Mouse (Mus musculus): ENCODE measurements around the gene Vwa3a. TPM values are rescaled to one million over a fixed set of nuclear protein-coding genes. Genes with fewer than 3 reads are reported as not detected.

The Vwa3a gene
- polyA plus RNA-seq, 1 experiment from 2014 or later, result 1.4 TPM

GRCm38 (mm10) chr7:120842345-120843036 is 103.4 kb downstream of the Vwa3a start, which contains the start of gene Eef2k:
Gene Eef2k (plus strand): TSS chr7:120842831.
- peak within 1 kb of the TSS; percentile 92 for H3K27ac ChIP-seq
- H3K36me3 ChIP-seq, result no peaks in the 10 kb centered on the region
- H3K4me3 ChIP-seq, result peak within 1 kb of the TSS; percentile 65
- peak within 1 kb of the TSS; percentile 88 for H3K9ac ChIP-seq
- 4% methylated on average over 34 of the region's 35 CpGs for WGBS
- H3K27me3 ChIP-seq, result peaks cover 13% of the 10 kb centered on the region
- H3K4me1 ChIP-seq, result peaks cover 17% of the 10 kb centered on the region
- no peaks in the 10 kb centered on the region for H3K9me3 ChIP-seq (replicated peaks)
- peak within 1 kb of the TSS; percentile 69 for H3K4me2 ChIP-seq (replicated peaks)
- peak; percentile 91 for ATAC-seq (ENCODE audit: low FRiP score)

GRCm38 (mm10) chr7:120843037-120843621 is 104.0 kb downstream of the Vwa3a start:
- peak overlapping the region; percentile 88 for H3K9ac ChIP-seq
- H3K9me3 ChIP-seq (replicated peaks), result no peaks in the 10 kb centered on the region
- H3K27ac ChIP-seq, result peak overlapping the region; percentile 92
- H3K27me3 ChIP-seq, result peaks cover 13% of the 10 kb centered on the region
- 0% methylated on average over 39 of the region's 40 CpGs for WGBS
- peak overlapping the region; percentile 65 for H3K4me3 ChIP-seq
- no peaks in the 10 kb centered on the region for H3K36me3 ChIP-seq
- peaks cover 17% of the 10 kb centered on the region for H3K4me1 ChIP-seq
- ATAC-seq (ENCODE audit: low FRiP score), result peak; percentile 83
- peak overlapping the region; percentile 69 for H3K4me2 ChIP-seq (replicated peaks)

- Histone ChIP-seq H3K36me3 (no peaks in the 10 kb centered on the region), H3K27ac (no peak overlapping the region), H3K4me3 (peak overlapping the region; percentile 65), H3K4me2 (replicated peaks) (peak overlapping the region; percentile 69), H3K4me1 (peaks cover 17% of the 10 kb centered on the region), H3K27me3 (peaks cover 13% of the 10 kb centered on the region), H3K9ac (peak overlapping the region; percentile 88), H3K9me3 (replicated peaks) (no peaks in the 10 kb centered on the region)
- WGBS, result 2% methylated on average over 16 of the region's 16 CpGs
- ATAC-seq (ENCODE audit: low FRiP score), result 0 out of 2 replicates have a peak, but pooled peaks have one; percentile 7
These were observed 104.8 kb downstream of the Vwa3a start for GRCm38 (mm10) chr7:120843852-120844435.

GRCm38 (mm10) chr7:120844689-120845088 is 105.6 kb downstream of the Vwa3a start:
- Histone ChIP-seq H3K27me3 (peaks cover 13% of the 10 kb centered on the region), H3K27ac (no peak overlapping the region), H3K4me1 (peaks cover 17% of the 10 kb centered on the region), H3K4me3 (peak overlapping the region; percentile 65), H3K4me2 (replicated peaks) (peak overlapping the region; percentile 69), H3K9ac (peak overlapping the region; percentile 88; the same call in 1 of the 2 replicates), H3K9me3 (replicated peaks) (no peaks in the 10 kb centered on the region), H3K36me3 (no peaks in the 10 kb centered on the region)
- no peak for ATAC-seq (ENCODE audit: low FRiP score)
- 4% methylated on average over 9 of the region's 9 CpGs for WGBS

GRCm38 (mm10) chr7:120848831-120849512 is 109.9 kb downstream of the Vwa3a start:
- Histone ChIP-seq H3K4me1 (peaks cover 18% of the 10 kb centered on the region), H3K27me3 (peaks cover 13% of the 10 kb centered on the region), H3K9me3 (replicated peaks) (no peaks in the 10 kb centered on the region), H3K4me2 (replicated peaks) (no peak overlapping the region), H3K4me3 (no peak overlapping the region), H3K36me3 (no peaks in the 10 kb centered on the region), H3K9ac (no peak overlapping the region), H3K27ac (no peak overlapping the region)
- WGBS, result 86% methylated on average over 3 of the region's 3 CpGs
- no peak for ATAC-seq (ENCODE audit: low FRiP score)

GRCm38 (mm10) chr7:120850165-120850564 is 111.0 kb downstream of the Vwa3a start:
- Histone ChIP-seq H3K4me2 (replicated peaks) (no peak overlapping the region), H3K36me3 (no peaks in the 10 kb centered on the region), H3K4me3 (no peak overlapping the region), H3K9ac (no peak overlapping the region), H3K9me3 (replicated peaks) (no peaks in the 10 kb centered on the region), H3K27me3 (peaks cover 5% of the 10 kb centered on the region), H3K4me1 (peaks cover 6% of the 10 kb centered on the region), H3K27ac (no peak overlapping the region)
- WGBS, result 96% methylated on average over 3 of the region's 3 CpGs
- ATAC-seq (ENCODE audit: low FRiP score), result no peak

Other genes with a start within 250 kb of the Vwa3a start
- gene Uqcrc2, start 104.1 kb upstream of the Vwa3a start, polyA plus RNA-seq (2016; fragmentation: Nextera tagmentation; extraction: Ambion mirVana), result 162 and 170 TPM in 2 replicates
- gene Pdzd9, start 69.0 kb upstream of the Vwa3a start, polyA plus RNA-seq (2016; fragmentation: Nextera tagmentation; extraction: Ambion mirVana), result 0.29 and 0.50 TPM in 2 replicates
- gene Mosmo, start 61.7 kb upstream of the Vwa3a start, polyA plus RNA-seq (2016; fragmentation: Nextera tagmentation; extraction: Ambion mirVana), result 15.2 and 19.0 TPM in 2 replicates
- not detected in 2 replicates for gene Gm5737, start 73.0 kb downstream of the Vwa3a start, polyA plus RNA-seq (2016; fragmentation: Nextera tagmentation; extraction: Ambion mirVana)
- 32.5 and 34.8 TPM in 2 replicates for gene Eef2k, start 103.5 kb downstream of the Vwa3a start, polyA plus RNA-seq (2016; fragmentation: Nextera tagmentation; extraction: Ambion mirVana)
- 29.2 and 29.8 TPM in 2 replicates for gene Polr3e, start 178.4 kb downstream of the Vwa3a start, polyA plus RNA-seq (2016; fragmentation: Nextera tagmentation; extraction: Ambion mirVana)
- gene Cdr2, start 243.0 kb downstream of the Vwa3a start, polyA plus RNA-seq (2016; fragmentation: Nextera tagmentation; extraction: Ambion mirVana), result 19.0 and 19.7 TPM in 2 replicates
- gene Mfsd13b, start 243.2 kb downstream of the Vwa3a start, polyA plus RNA-seq (2016; fragmentation: Nextera tagmentation; extraction: Ambion mirVana), result 0.39 TPM in 1 of 2 replicates, not detected in the other

Measured in hindbrain, embryonic 12.5 days (tissue).